Mouse (Mus musculus) ZHBTc4 (cell line): ENCODE data around the gene Arf5.

ENCODE experiments used
- DNase-seq: peaks from one replicate; pipeline ENCODE4 v3.0.0-alpha.2; 2011; ENCODE audit warnings: low read depth, low spot score

Arf5 gene

DNA sequence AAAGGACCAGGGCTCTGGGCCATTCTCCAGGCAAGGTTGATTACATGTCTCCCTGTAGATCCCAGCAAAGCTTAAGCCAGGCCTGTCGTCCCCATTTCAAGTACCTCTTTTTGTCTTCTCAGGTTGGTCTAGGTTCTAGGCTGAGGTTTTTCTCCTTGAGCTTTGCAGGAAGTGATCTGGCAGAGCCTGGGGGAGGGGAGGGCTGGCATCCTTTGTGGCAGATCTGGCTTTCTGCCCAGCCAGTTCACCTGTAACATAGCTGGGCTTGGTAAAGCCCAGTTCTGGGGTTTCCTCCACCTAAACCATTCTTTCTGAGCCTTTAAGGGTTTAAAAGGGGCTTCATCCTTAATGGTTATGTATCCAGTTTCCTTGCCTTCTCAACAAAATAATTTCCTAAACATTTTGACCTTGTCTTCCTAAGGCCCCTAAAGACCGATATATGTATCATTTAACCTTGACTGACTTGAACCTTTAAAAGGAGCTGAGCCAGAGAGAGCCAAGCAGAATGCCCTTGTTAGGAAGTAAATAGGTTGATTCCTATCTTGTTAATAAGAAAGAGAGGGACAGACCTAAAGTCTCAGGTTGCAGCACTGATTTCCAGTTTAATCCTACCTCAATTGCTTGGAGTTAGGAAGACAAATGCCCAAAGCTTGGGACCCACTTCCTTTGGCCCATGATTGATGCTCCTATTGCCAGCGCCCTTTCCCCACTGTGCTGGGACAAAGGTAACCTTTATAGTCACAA lies 3.9 kb downstream of the Arf5 start, which contains the start of gene Fscn3:
TSS of gene Fscn3 (plus strand) at position 694 of the 744 bp plus-strand sequence.
- DNase-seq, result no peak

DNA sequence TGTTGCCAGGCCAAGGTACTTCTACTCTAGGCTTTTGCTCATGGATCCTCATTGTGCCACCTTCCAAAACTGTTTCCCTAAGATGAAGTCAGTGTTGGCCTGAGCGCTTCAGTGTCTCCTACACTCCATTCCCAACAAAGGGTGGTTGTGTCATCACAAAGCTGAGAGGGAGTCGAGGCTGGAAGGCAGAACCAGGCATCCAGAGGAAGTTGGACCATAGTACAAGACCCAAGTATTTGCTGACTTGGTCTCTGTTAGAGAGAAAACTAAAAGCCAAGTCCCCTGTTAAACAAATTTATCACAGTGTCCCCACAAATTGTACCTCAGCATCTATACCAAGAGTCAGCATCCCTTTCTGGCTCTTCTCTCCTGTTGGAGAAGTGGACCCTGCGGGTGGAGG lies 4.9 kb downstream of the Arf5 start, which contains the start of gene Gcc1:
TSS of gene Gcc1 (minus strand) at position 101 of the 400 bp plus-strand sequence.
- DNase-seq, result no peak

- DNase-seq, result no peak
These were observed 6.5 kb downstream of the Arf5 start for GRCm38 (mm10) chr6:28429870-28430269.

DNA sequence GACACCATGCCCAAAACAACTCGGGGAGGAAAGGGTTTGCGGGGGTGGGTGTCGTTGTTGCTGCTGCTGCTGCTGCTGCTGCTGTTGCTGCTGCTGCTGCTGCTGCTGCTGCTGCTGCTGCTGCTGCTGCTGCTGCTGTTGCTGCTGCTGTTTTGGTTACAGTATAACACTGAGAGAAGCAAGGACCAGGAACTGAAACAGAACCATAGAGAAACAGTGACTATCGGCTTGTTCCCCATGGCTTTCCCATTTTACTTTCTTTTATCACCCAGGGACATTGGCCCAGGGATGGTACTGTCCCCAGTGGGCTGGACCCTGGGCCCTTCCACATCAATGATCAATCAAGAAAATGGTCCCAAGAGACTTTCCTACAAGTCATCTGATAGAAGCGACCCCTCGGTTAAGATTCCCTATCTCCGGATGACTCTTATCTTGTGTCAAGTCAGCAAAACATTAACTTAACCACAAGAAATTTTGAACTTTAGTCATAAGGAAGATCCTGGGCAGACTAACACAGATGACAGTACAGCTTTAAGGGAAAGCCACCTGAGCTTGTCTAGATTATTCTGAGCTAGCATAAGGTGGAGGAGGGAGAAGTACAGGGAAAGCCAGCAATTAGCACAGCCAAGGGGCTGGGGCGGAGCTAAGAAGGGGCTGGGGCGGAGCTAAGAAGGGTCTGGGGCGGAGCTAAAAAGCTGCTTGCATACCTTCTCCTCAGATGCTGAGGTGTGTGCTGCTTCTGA lies 7.6 kb downstream of the Arf5 start:
- peak; percentile 69 for DNase-seq

GRCm38 (mm10) chr6:28431538-28431855 lies 8.1 kb downstream of the Arf5 start:
- no peak for DNase-seq

GRCm38 (mm10) chr6:28447937-28448336 lies 24.6 kb downstream of the Arf5 start:
- DNase-seq, result no peak

DNA sequence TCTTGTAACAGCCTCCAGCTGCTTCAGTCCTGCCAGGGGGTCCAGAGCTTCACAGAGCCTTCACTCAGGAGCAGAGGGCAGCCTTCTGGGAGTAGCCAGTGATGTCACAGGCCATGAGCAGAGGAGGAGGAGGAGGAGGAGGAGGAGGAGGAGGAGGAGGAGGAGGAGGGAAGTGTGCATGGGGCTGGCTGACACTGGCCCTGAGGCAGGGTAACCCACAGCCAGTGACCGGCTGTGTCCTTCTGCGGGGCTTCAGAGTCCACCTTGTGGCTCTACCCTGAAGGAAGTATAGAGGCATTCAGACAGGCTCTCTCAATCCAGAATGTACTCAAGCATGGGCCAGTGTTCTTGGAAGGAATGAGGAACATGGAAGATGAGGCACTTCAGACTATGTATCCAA lies 25.9 kb downstream of the Arf5 start, which contains the start of gene Pax4:
TSS of gene Pax4 (minus strand) at position 101 of the 400 bp plus-strand sequence.
- DNase-seq, result no peak

GRCm38 (mm10) chr6:28450481-28450880 lies 27.1 kb downstream of the Arf5 start:
- peak; percentile 23 for DNase-seq

DNA sequence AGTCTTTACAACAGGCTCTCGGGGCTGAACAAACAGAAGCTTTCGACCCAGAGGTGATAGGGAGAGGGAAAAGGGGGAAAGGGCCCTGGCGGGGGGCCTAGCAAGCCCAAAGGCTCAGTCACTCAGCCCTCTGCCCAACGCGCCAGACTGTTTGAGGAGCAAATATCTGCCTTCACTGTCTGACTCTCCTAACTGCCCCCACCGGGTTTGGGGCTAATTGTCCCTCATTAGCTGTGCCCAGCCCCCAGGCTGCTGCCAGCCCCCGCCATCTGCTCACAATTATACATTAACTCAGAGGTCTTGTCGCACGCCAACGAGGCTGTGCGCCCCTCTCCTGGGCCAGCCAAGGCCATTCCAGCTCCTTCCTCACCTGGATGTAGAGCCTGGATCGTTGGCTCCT lies 27.6 kb downstream of the Arf5 start:
- no peak for DNase-seq

DNA sequence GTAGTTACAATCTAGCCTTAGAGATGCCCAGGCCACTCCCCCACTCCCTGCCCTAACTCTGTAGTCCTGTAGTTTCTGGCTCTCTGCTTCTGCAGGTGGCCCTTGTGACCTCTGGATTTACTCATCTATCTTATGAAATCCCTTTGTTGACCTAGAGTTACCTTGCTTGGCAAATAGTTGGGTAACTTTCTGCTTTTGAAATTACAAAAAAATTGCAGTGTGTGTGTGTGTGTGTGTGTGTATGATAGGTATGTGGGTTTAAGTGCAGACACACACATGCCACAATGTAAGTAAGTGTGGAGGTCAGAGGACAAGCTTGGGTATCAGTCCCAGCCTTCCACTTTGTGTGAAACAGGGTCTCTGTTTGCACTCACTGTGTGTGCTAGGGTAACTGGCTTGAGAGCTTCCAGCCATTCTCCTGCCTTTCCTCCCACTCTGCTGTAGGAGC lies 35.9 kb downstream of the Arf5 start:
- DNase-seq, result no peak

DNA sequence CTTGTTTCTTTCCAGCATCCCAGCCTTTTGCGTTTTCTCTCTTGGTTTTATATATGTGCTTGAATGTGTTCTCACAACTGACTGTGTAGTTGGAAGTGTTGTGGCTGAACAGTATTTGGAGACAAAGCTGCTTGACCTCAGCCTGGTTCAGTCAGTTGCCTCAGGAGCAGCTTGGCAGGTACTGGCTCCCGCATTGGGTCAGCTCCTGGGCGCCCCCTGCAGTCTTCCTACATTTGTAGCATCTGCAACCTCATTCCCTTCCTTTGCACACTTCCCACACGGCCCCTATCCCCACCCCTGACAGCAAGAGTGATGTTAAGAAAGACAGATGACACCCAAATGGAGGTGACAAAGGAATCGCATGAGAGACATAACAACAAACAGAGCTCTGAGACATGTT lies 37.2 kb downstream of the Arf5 start:
- no peak for DNase-seq

GRCm38 (mm10) chr6:28464630-28465029 lies 41.3 kb downstream of the Arf5 start:
- DNase-seq, result no peak

DNA sequence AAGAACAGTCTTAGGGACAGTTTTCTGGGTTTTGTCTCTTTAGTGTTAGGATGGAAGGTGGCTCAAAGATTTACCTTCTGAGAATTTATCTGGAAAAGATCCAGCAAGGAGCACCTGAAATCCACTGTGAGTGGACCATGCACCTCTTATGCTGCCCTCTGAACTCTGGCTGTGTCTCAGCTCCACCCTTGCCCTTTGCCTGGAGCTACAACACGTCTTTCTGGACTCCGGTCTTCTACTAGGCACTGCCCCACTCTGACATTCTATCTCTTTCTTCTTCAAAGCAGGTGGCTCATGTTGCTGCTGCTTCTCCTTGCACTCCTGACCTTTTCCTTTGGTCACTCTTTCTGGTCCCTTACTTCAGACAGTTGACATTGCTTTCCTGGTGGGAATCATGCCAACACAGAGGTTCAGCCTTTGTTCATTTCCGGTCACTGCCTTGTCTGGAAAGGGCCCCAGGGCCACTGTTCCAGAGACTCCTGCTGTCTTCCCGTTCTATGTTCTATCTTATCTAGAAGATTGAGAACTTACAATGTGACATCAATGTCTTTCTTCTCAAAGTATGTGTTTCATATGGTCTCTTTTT lies 46.8 kb downstream of the Arf5 start:
- DNase-seq, result no peak

DNA sequence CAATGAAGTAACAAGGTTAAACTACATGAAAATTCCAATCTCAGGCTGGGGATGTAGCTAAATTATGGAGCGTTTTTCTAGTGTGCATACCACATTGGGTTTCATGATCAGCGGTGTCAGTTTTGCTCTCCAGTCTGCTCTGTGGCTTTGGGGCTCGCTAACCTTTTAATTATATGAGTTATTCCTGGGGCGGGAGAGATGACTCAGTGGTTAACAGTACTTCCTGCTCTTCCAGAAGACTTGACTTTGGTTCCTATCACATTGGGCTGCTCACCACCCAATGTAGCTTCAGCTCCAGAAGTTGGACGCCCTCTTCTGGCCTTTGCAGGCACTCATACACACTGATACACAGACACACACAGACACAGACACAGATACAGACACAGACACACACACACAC lies 47.3 kb downstream of the Arf5 start:
- no peak for DNase-seq

DNA sequence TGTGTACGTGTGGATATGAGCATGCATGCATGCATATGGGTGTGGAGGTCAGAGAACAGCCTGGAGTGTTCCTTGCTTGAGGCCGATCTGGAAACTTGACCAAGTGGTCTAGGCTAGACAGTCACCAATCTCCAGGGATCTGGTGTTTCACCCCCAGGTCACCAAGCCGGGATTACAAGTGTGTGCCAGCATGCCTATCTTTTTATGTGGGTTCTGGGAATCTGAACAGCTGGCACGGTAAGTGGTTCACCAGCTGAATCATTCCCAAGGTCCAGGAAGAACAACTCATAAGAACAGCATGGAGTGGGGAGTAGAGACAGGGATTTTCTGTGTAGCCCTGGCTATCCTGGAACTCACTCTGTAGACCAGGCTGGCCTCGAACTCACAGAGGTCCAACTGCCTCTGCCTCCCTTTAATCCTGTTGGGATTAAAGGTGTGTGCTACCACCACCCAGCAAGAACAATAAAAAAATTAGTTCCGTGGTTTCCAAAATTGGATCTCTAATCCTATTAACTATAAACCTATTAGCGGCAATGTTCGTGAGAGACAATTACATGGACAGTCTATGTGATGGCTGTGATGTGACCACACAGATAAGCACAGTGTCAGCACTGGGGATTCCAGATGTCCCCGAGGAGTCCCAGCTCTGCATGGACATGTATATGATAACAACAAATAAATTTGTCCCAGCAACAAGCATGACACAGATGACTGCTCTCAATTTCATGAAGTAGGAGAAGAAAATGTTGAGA lies 48.1 kb downstream of the Arf5 start:
- DNase-seq, result no peak

DNA sequence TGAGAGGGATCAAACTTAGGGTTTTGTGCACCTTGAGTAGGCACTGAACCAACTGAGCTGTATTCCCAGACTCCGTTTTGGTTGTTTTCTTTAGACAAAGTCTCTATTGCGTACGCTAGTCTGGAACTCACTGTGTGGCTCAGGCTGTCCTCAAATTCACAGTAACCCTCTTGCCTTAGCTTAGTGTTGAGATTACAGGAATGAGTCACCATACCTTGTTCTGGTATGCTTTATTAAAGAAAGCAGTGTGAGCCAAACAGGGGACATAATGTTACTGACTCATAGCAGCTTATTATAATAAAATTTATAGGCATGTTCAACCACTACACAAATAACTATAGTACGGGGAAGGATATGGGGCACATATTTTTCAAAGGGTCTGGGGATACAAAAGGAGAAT lies 50.9 kb downstream of the Arf5 start:
- DNase-seq, result no peak

- no peak for DNase-seq
These were observed 51.5 kb downstream of the Arf5 start, which contains the start of gene Snd1 for GRCm38 (mm10) chr6:28474839-28475238. Gene Snd1, plus strand, starts transcription at chr6:28475139.
